Mouse (Mus musculus) layer of hippocampus, adult 11-12 months (tissue): ENCODE measurements at regions not wholly inside any gene's neighbourhood (a gene's known extent, or its start where the extent isn't known, plus 50 kb on each side); places are given as distances from the start of the nearest gene placed in this dataset.

ENCODE experiments used
- DNase-seq: peaks from one replicate; pipeline ENCODE4 v3.0.0; 2022; ENCODE audit warnings: low spot score

DNA sequence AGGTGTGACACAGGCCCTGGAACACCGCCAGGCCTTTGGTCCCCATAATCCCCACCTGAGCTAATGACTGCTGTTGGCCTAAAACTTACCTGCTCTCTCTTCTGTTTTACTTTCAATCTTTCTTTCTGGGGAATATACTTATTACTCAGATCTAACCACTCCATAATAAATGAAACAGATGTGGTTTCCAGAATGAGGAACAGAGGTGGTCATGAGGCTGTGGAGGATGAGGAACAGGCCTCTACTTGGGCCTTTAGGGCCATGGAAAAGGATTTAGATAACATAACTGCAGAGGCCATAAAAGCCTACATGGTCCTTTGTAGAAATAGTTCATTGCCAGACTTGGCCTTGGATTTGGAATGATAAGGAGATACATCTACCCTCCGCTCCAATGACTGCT, 74.1 kb downstream of the B3gnt5 start:
- DNase-seq = no peak

DNA sequence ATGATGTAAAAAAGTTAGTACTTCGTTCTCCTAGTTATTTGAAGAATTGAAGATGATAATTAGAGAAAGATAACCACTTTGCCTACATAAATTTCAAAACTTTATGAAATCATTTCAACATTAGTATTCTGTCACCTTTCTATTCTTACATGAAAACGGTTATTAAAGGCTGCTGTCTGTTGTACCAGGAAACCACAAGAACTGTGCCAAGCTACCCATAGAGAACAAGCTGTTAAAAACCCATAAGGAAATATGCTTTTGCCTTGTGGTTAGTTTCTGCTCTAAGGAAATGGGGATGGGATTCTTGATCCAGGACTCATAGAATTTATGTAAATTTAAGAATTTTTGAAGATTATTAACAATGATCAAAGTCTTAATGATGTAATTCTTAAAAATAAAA, 74.7 kb downstream of the B3gnt5 start:
- DNase-seq = no peak

DNA sequence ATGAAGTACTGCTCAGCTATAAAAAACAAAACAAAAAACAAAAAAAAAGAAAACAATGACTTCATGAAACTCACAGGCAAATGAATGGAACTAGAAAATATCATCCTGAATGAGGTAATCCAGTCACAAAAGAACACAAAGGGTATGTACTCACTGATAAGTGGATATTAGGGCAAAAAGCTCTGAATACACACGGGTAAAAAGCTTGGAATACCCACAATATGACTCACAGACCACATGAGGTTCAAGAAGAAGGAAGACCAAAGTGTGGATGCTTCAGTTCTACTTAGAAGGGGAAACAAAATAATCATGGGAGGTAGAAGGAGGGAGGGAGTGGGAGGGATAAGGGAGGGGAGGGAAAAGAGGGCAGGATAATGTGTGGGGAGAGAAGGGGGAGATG, 79.8 kb downstream of the B3gnt5 start:
- no peak for DNase-seq

DNA sequence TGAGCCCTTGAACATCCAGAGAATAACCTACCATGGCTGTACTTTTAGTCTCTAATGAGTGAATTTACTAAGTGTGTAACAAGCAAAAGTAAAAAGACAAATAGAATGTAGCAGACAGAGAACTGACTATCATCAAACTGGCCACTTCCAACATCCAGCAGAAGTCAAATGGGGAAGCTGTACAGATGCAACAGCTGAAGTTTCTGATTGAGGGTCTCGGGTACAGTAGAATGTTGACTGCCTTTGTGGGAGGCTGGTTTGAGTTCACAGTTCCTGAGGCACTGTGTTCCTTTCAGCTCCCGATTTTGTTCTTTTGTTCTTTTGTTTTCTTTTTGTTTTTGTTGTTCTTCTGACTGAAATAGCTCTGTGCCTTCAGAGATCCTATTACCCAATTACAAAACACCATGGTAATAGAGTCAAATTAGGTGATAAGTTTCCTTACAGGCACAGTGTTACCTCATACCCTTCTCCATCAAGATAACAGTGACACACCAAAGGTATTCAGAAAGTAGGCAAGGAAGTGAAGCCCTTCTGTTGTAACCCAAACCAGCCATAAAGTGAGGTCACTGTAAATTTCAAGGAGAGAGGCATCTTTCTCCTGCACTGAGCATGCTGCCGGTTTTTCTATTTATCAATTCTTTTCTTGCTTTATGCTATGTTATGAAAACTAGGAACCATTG, 82.5 kb downstream of the B3gnt5 start:
- no peak for DNase-seq

DNA sequence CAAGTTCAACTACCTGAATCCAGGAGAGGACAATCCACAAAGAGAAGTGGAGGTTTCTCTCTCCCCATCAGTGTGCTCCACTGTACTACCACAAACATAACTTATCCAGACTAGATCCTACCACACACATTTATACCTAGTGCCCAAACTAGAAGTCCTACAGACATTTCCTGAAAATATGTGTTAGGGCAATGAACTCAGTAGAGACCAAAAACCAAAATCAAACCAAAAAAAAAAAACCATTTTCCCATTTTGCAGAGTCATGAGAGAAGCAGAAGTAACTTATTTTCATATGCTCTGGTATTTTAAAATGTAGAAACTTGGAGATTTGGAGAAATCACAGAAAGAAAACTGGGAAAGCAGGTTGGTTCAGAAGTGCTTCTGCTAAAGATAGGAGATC, 83.7 kb downstream of the B3gnt5 start:
- no peak for DNase-seq

DNA sequence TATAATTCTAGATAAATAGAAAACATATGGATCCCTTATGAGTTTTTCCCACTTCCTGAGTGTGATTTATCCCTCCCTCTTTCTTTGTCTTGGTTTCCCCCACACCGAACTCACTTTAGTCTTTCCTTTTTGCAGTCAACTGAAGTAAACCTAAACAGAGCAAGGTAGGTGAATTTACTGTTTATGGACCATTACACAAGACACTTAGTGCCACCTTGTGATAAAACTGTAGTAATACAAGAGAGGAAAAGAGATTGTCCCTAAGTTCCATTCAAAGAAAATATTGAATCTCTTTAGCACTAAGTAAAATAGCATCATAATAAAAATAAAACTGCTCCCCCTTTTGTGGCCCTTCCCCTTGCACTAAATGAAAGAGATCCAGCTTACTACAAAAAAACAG, 88.4 kb downstream of the B3gnt5 start:
- DNase-seq = no peak

DNA sequence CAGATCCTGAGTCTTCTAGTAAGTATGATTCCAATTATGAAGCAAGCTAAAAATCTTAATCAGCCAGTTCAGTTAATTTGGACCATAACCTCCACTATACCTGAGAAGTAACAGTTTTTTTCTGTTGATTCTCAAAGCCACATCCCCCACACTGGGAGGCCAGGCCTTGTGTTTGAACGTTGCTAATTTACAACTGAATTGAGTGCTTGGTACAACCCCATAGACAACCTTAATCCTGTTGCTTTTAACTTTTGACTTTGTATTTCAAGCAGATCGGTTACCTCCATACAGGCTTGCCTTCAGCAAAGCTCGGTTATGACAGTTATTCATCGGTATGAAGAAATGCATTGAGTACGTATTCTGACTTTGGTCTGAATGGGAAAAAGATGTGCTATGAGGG, 105.3 kb downstream of the B3gnt5 start:
- DNase-seq = no peak

DNA sequence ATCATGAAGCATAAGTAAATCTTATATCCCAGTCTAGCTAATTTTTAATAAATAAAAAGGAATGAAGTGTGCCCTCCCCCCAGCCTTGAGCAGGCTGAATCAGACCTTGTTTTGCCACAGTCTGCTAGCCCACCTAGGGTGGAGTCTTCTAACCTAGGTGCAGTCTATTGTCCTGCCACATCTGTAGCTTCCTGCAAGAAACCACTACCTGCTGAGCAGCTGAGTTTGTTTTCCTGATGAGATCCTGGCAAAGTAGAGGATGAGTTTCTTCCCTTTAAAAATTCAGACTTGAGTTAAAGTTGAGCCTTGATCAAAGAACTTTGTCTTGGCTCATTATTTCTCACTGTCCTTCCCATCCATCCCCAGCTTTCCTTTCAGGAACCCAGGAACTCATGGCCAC, 105.9 kb downstream of the B3gnt5 start:
- DNase-seq = no peak

DNA sequence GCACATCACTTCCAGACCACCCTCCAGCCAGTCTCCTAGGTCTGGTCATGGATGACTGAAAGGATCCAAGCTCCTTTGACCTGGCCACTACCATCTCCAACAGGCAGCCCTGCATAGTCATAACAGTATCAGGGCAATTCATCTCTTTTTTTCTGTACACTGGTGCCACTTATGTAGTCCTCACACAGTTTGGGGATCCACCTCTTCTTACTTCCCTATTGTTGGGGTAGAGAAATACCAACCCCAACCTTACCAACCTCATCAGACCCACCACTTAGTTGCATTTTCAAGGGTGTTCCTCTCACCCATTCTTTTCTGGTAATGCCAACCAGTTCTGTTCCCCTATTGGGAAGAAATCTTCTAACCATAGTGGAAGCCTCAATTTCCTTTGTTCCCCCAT, 109.4 kb downstream of the B3gnt5 start:
- no peak for DNase-seq

DNA sequence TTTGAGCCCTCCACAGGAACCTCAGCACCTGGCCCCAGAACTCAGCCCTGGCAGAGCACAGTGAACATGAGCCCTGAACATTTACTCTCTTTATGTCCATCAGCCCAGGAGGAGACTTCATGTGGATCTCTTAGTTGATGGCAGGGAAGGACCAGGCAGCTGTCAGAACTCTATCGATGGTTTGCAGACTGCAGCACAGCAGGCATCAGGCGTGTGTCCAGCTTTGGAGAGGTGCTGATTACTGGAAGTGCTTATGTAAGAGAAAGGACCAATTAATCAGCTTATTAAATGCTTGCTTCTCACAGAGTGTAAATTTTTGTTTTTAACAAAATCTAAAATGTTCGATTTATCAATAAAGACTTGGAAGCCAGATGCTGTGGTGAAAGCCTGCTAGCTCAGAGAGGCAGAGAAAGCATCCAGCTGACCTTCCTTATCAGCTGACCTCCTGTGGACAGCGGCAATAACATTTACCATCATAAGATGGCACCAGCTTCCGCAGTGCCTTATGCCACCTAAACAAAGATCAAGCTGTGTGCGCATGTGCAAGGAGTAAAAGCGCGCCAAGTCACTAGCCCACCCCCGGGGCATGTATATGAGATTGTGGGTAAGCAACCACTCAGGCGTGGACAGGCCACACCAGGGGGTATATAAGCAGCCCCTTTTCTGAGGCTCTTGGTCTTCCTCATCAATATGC, 105.8 kb downstream of the Klhl6 start:
- peak; percentile 8 for DNase-seq

DNA sequence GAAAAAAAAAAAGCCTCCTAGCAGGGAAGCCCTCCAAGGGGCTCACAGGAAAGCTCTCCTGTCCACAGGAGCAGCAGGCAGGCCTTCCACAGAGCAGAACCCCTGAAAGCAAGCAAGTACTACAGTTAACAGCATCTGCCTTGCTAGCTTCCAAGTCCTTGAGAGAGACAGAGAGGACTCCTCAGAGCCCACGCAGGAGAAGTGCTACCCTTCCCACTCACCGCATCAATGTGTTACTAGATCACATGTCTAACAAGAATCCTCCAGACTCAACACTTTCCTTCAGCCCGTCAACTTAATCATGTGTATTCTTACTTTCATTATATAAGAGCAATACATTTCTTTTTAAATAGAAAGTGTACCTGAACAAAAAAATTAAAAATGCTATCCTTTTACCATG, 99.9 kb downstream of the Klhl6 start:
- no peak for DNase-seq

DNA sequence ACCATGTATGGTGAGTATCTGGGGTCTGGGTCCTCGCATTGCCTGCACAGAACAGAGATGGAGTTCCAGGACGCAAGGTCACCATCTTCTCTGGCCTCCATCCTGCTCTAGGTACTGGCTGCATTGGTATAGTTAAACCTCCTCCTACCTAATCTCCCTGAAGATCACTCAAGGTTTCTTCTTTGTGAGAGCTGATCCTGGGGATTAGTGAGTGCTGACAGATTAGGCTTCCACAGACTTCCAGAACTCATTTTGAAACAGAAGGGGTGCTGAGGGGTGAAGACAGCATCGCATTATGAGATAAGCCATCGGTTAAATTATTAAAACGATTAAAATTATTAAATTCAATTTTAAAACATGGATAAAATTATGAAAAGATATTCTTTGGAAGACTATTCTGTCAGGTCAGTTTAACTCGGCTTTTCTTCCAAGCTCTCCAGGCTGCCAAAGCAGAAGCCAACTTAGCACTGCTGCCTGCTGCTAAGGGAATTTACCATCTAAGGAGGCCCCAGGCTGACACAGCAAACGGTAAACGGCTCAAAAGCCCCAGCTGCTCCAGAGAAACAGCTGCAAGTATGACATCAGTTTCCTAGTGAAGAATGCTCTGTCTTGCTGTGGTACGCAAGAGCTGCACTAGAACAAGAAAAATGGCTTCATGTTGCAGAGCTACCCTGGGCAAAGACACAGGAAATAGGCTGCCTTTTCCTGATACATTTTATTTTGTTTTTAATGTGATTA, 98.9 kb downstream of the Klhl6 start:
- peak; percentile 15 for DNase-seq

DNA sequence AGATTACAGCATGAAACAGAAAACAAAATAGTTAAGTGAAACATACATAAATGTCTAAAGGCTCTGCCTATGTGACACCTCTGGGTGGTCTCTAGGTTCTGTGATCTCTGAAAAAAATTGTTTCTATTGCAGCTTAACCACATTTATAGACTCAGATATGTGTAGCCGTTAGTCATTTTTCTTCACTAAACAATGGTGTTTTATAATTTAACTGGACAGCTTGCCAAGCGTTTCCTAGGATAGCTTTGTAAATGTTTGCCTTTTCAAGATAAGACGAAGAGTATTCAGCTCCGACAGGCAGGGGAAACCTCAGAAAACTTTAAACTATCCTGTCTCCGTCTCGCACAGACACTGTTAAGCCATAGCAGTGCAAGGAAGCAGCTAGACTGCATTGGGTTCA, 98.3 kb downstream of the Klhl6 start:
- no peak for DNase-seq

DNA sequence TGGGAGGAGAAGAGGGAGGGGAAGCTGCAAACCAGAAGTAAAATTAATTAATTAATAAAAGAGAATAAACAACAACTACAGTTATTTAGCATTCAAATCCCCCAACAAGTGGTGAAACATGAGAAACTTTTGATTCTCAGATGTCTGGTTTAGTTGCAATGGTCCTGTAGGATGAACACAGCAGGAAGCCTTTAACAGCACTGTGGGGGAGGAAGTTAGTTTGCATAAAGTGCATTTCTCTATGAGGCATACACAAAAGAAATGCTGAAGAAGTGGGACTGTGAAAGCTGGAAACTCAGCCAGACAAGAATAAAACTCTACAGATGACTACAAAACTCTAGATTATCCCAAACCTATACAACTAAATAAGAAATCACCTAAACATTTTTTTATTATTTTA, 96.2 kb downstream of the Klhl6 start:
- no peak for DNase-seq

DNA sequence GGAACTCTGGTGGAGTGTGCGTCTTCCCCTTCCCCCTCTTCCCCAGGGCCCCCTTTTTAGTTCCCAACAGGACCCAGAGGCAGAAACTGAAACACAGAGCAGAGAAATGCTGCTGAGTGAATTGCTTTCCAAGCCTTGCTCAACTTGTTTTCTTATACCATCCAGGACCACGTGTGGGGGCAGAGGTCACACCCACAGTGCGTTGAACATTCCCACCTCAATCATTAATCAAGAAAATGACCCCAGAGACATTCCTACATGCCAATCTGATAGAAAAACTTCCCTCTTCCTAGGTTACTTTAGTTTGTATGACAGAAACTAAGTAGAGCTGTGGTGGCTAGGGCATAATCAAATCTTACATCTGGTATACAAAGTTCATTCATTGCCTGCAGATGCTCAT, 93.3 kb downstream of the Klhl6 start:
- DNase-seq = no peak

DNA sequence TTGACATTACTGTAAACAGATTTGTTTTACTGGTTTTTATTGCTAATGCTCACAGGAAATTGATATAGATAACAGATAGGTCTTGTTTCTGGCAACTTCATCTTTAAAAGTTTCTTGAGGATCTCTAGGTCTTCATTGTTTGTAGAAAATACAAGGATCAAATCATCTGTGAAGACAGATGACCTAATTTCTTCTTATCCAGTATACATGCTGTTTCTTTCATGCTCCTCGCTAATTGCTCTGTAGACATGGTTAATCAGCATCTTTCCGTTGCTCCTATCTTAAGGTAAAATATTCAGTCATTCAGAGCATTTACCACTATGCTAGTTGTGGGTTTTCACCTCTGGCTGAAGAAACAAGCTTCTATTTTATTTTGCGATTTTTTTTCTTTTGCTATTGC, 91.4 kb downstream of the Klhl6 start:
- no peak for DNase-seq

DNA sequence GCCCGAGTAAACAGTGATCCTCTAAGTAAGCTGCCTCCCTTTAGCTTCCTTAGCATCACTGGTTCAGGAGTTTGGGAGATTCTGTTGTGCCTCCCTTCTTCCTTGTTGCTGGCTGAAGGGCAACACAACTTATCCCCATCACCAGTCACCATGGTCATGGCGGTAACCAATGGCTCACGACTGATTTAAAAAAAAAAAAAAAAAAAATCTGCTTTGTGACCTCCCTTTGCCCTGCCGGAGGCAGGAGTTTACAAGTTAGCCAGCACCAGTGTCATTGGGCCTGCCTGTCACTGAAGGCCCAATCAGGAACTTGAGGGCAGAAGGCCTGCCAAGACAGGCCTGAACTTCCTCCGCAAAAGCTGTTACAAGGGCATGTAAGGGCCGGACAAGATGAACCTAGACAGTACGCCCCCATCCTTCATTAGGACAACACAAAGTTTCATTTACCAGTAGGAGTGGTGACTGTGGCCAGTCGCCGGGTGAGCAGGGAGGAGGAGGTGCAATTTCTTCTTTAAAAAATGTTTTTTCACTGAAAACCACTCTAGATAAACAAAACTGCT, 88.3 kb downstream of the Klhl6 start:
- DNase-seq = no peak
